Mouse (Mus musculus) kidney, postnatal 0 days (tissue): Measurements from ENCODE around the gene Mex3d. TPM values are rescaled to one million over a fixed set of nuclear protein-coding genes. Genes with fewer than 3 reads are reported as not detected.

Experiments
- ATAC-seq: fragments of 200-750 bp; cut with Nextera tagmentation; replicated peaks from 2 replicates; pipeline ENCODE4 v1.8.0; 2017; ENCODE audit warnings: low read depth, moderate number of reproducible peaks, moderate TSS enrichment, moderate library complexity; ENCODE audit not compliant: low FRiP score
- DNase-seq: peaks from one replicate; pipeline ENCODE4 v3.0.0-alpha.2; 2016; ENCODE audit warnings: low spot score
- H3K27ac ChIP-seq: fragments of 300-500 bp; sonication (generic); 2 replicates; pipeline ENCODE4 v1.5.1; 2014; ENCODE audit warnings: mild to moderate bottlenecking
- H3K27me3 ChIP-seq: fragments of 300-500 bp; sonication (generic); 2 replicates; pipeline ENCODE4 v1.6.1; 2014; ENCODE audit warnings: low read length, mixed read lengths; ENCODE audit not compliant: insufficient read depth
- H3K36me3 ChIP-seq: fragments of 300-500 bp; sonication (generic); 2 replicates; pipeline ENCODE4 v1.6.1; 2014; ENCODE audit warnings: low read length, mixed read lengths; ENCODE audit not compliant: insufficient read depth
- H3K4me1 ChIP-seq: fragments of 300-500 bp; sonication (generic); replicated peaks from 2 replicates; pipeline ENCODE4 v1.6.1; 2014; ENCODE audit warnings: antibody characterized with exemption, low read length, mixed read lengths; ENCODE audit not compliant: insufficient read depth
- H3K4me2 ChIP-seq: fragments of 300-500 bp; sonication (generic); 2 replicates; pipeline ENCODE4 v1.6.1; 2014; ENCODE audit warnings: mild to moderate bottlenecking, low read length, moderate library complexity, mixed read lengths
- H3K4me3 ChIP-seq: fragments of 300-500 bp; sonication (generic); replicated peaks from 2 replicates; pipeline ENCODE4 v1.5.1; 2014; ENCODE audit warnings: low read depth, low read length
- H3K9ac ChIP-seq: fragments of 300-500 bp; sonication (generic); 2 replicates; pipeline ENCODE4 v1.6.1; 2014; ENCODE audit warnings: low read depth, low read length
- H3K9me3 ChIP-seq: fragments of 300-500 bp; sonication (generic); replicated peaks from 2 replicates; pipeline ENCODE4 v1.6.1; 2016; ENCODE audit warnings: low read length, inconsistent platforms, mixed read lengths
- CTCF ChIP-seq: IDR thresholded peaks from 2 replicates; pipeline ENCODE4 v1.5.1; 2016; ENCODE audit warnings: antibody characterized with exemption, low read depth, mild to moderate bottlenecking, moderate library complexity
- WGBS: fragments of 180-500 bp; shearing (Covaris S2); extraction: QIAGEN DNeasy Blood & Tissue Kit; methylation state at CpG from one replicate; pipeline ENCODE4 v1.1.7; 2014; 5-methylcytosine and 5-hydroxymethylcytosine counted together
- polyA plus RNA-seq: library from polyadenylated mRNA; unstranded; fragments of >200 nt; fragmentation: Nextera tagmentation; extraction: Ambion mirVana; gene quantifications from 2 replicates; pipeline ENCODE4 v1.2.1, GENCODE M21; 2015

Mex3d gene
- polyA plus RNA-seq, 1 experiment from 2014 or later, result 7.8 TPM

- Histone ChIP-seq H3K4me3 (peak overlapping the region; percentile 21; the same call in 1 of the 2 replicates), H3K36me3 (no peaks in the 10 kb centered on the region), H3K9me3 (no peaks in the 10 kb centered on the region), H3K4me2 (peak overlapping the region; percentile 49), H3K27ac (no peak overlapping the region), H3K9ac (no peak overlapping the region), H3K4me1 (peaks cover 24% of the 10 kb centered on the region), H3K27me3 (peaks cover 38% of the 10 kb centered on the region)
- DNase-seq (peak; percentile 94), ATAC-seq (peak; percentile 53)
- WGBS, result under 1% methylated on average over 32 of the region's 33 CpGs
- TF ChIP-seq CTCF, result no peak
Measured at GRCm38 (mm10) chr10:80342749-80343424, 44.6 kb downstream of the Mex3d start.

- Histone ChIP-seq H3K4me3 (peak overlapping the region; percentile 21; the same call in 1 of the 2 replicates), H3K4me1 (peaks cover 21% of the 10 kb centered on the region), H3K9me3 (no peaks in the 10 kb centered on the region), H3K36me3 (no peaks in the 10 kb centered on the region), H3K9ac (no peak overlapping the region), H3K27me3 (peaks cover 34% of the 10 kb centered on the region), H3K4me2 (peak overlapping the region; percentile 49), H3K27ac (no peak overlapping the region)
- ATAC-seq (peak; percentile 8), DNase-seq (no peak)
- WGBS, result 6% methylated on average over 26 of the region's 26 CpGs
- no peak for TF ChIP-seq CTCF
Measured at GRCm38 (mm10) chr10:80342305-80342748, 45.1 kb downstream of the Mex3d start.

GRCm38 (mm10) chr10:80341491-80342304 is 45.8 kb downstream of the Mex3d start:
- Histone ChIP-seq H3K27ac (no peak overlapping the region), H3K4me3 (peak overlapping the region; percentile 21; the same call in 1 of the 2 replicates), H3K36me3 (no peaks in the 10 kb centered on the region), H3K4me1 (peaks cover 21% of the 10 kb centered on the region), H3K27me3 (peaks cover 32% of the 10 kb centered on the region), H3K4me2 (peak overlapping the region; percentile 49), H3K9me3 (no peaks in the 10 kb centered on the region), H3K9ac (no peak overlapping the region)
- DNase-seq, result no peak
- no peak for TF ChIP-seq CTCF
- no peak for ATAC-seq
- WGBS, result 3% methylated on average over 47 of the region's 47 CpGs

GRCm38 (mm10) chr10:80341026-80341425 is 46.4 kb downstream of the Mex3d start:
- Histone ChIP-seq H3K4me1 (peaks cover 21% of the 10 kb centered on the region), H3K9ac (no peak overlapping the region), H3K9me3 (no peaks in the 10 kb centered on the region), H3K27me3 (peaks cover 32% of the 10 kb centered on the region), H3K4me2 (no peak overlapping the region), H3K36me3 (0 out of 2 replicates have a peak, but pooled peaks cover under 1% of the 10 kb centered on the region), H3K4me3 (no peak overlapping the region), H3K27ac (no peak overlapping the region)
- DNase-seq, result no peak
- no peak for ATAC-seq
- TF ChIP-seq CTCF, result no peak
- WGBS, result 22% methylated on average over 21 of the region's 21 CpGs

GRCm38 (mm10) chr10:80339941-80340750 is 47.3 kb downstream of the Mex3d start:
- H3K9ac ChIP-seq, result no peak overlapping the region
- 21% methylated on average over 19 of the region's 19 CpGs for WGBS
- H3K4me1 ChIP-seq, result peaks cover 19% of the 10 kb centered on the region
- H3K4me3 ChIP-seq, result no peak overlapping the region
- peaks cover 32% of the 10 kb centered on the region for H3K27me3 ChIP-seq
- DNase-seq (peak; percentile 86), ATAC-seq (no peak)
- H3K36me3 ChIP-seq, result 0 out of 2 replicates have a peak, but pooled peaks cover 2% of the 10 kb centered on the region
- TF ChIP-seq CTCF, result peak; percentile 86
- H3K4me2 ChIP-seq, result no peak overlapping the region
- no peak overlapping the region for H3K27ac ChIP-seq
- no peaks in the 10 kb centered on the region for H3K9me3 ChIP-seq
